Mouse (Mus musculus): ENCODE measurements around the gene Tefm.
"Not testable (repeated sequence)": the region's sequence is repeated elsewhere in the genome, so short reads cannot be mapped to it uniquely, and the experiment has no call there.

The Tefm gene

GRCm38 (mm10) chr11:80141825-80142521 lies at the start of gene Tefm:
Gene Tefm (minus strand): TSS chr11:80142175.
- DNase-seq (ENCODE audit: extremely low read depth, low read depth) = peak; percentile 85

- no peak for DNase-seq (ENCODE audit: extremely low read depth, low read depth)
These were observed 48.3 kb upstream of the Tefm start for GRCm38 (mm10) chr11:80190280-80190679.

GRCm38 (mm10) chr11:80185441-80185976 lies 43.5 kb upstream of the Tefm start:
- DNase-seq (ENCODE audit: extremely low read depth, low read depth) = not testable (repeated sequence)

- DNase-seq (ENCODE audit: extremely low read depth, low read depth) = no peak
These were observed 42.6 kb upstream of the Tefm start for GRCm38 (mm10) chr11:80184531-80185071.

- peak; percentile 77 for DNase-seq (ENCODE audit: extremely low read depth, low read depth)
These were observed 41.8 kb upstream of the Tefm start, which contains the start of gene Rnf135 for GRCm38 (mm10) chr11:80183705-80184255. Gene Rnf135 (plus strand): TSS chr11:80183851.

GRCm38 (mm10) chr11:80183054-80183704 lies 41.2 kb upstream of the Tefm start:
- DNase-seq (ENCODE audit: extremely low read depth, low read depth) = not testable (repeated sequence)

- no peak for DNase-seq (ENCODE audit: extremely low read depth, low read depth)
These were observed 39.2 kb upstream of the Tefm start for GRCm38 (mm10) chr11:80181021-80181749.

GRCm38 (mm10) chr11:80178316-80178715 lies 36.3 kb upstream of the Tefm start:
- DNase-seq (ENCODE audit: extremely low read depth, low read depth) = no peak

GRCm38 (mm10) chr11:80176911-80177895 lies 35.2 kb upstream of the Tefm start:
- DNase-seq (ENCODE audit: extremely low read depth, low read depth) = no peak

- DNase-seq (ENCODE audit: extremely low read depth, low read depth) = no peak
These were observed 32.1 kb upstream of the Tefm start for GRCm38 (mm10) chr11:80173963-80174670.

GRCm38 (mm10) chr11:80171884-80172283 lies 29.9 kb upstream of the Tefm start:
- no peak for DNase-seq (ENCODE audit: extremely low read depth, low read depth)

GRCm38 (mm10) chr11:80170351-80170750 lies 28.4 kb upstream of the Tefm start:
- no peak for DNase-seq (ENCODE audit: extremely low read depth, low read depth)

- no peak for DNase-seq (ENCODE audit: extremely low read depth, low read depth)
These were observed 27.7 kb upstream of the Tefm start for GRCm38 (mm10) chr11:80169629-80170028.

GRCm38 (mm10) chr11:80168611-80169249 lies 26.8 kb upstream of the Tefm start:
- DNase-seq (ENCODE audit: extremely low read depth, low read depth) = no peak

- DNase-seq (ENCODE audit: extremely low read depth, low read depth) = no peak
These were observed 26.1 kb upstream of the Tefm start for GRCm38 (mm10) chr11:80168121-80168520.

GRCm38 (mm10) chr11:80164224-80164623 lies 22.2 kb upstream of the Tefm start:
- no peak for DNase-seq (ENCODE audit: extremely low read depth, low read depth)

- DNase-seq (ENCODE audit: extremely low read depth, low read depth) = no peak
These were observed 21.6 kb upstream of the Tefm start for GRCm38 (mm10) chr11:80163362-80164116.

GRCm38 (mm10) chr11:80161041-80161440 lies 19.1 kb upstream of the Tefm start:
- no peak for DNase-seq (ENCODE audit: extremely low read depth, low read depth)
